Mouse (Mus musculus): Measurements from ENCODE around the gene Vps26a.
A peak's percentile ranks its signal among the peaks of the same experiment; 100 is the strongest.

Gene Vps26a

GRCm38 (mm10) chr10:62486618-62487415 lies at the start of gene Vps26a:
TSS of gene Vps26a (minus strand) at chr10:62486805.
- peak; percentile 99 for DNase-seq (ENCODE audit: low spot score in 2 of 2)

GRCm38 (mm10) chr10:62534509-62534908 lies 47.9 kb upstream of the Vps26a start:
- DNase-seq (ENCODE audit: low spot score in 2 of 2) = no peak

GRCm38 (mm10) chr10:62532832-62533231 lies 46.2 kb upstream of the Vps26a start:
- DNase-seq (ENCODE audit: low spot score in 2 of 2) = no peak

- DNase-seq (ENCODE audit: low spot score in 2 of 2) = no peak
These were observed 43.6 kb upstream of the Vps26a start for GRCm38 (mm10) chr10:62530183-62530582.

GRCm38 (mm10) chr10:62527351-62527750 lies 40.7 kb upstream of the Vps26a start, which contains the start of gene Srgn:
TSS of gene Srgn (minus strand) at chr10:62527451.
- no peak for DNase-seq (ENCODE audit: low spot score in 2 of 2)

GRCm38 (mm10) chr10:62522346-62522950 lies 35.8 kb upstream of the Vps26a start:
- no peak for DNase-seq (ENCODE audit: low spot score in 2 of 2)

- DNase-seq (ENCODE audit: low spot score in 2 of 2) = no peak
These were observed 35.2 kb upstream of the Vps26a start for GRCm38 (mm10) chr10:62521763-62522162.

GRCm38 (mm10) chr10:62520911-62521310 lies 34.3 kb upstream of the Vps26a start:
- DNase-seq (ENCODE audit: low spot score in 2 of 2) = no peak

- no peak for DNase-seq (ENCODE audit: low spot score in 2 of 2)
These were observed 30.9 kb upstream of the Vps26a start for GRCm38 (mm10) chr10:62517511-62517910.

- no peak for DNase-seq (ENCODE audit: low spot score in 2 of 2)
These were observed 26.2 kb upstream of the Vps26a start for GRCm38 (mm10) chr10:62512855-62513254.

- no peak for DNase-seq (ENCODE audit: low spot score in 2 of 2)
These were observed 24.9 kb upstream of the Vps26a start for GRCm38 (mm10) chr10:62511528-62511927.

GRCm38 (mm10) chr10:62509032-62509656 lies 22.5 kb upstream of the Vps26a start:
- DNase-seq (ENCODE audit: low spot score in 2 of 2) = no peak

- peak; percentile 36 to 50 for DNase-seq (ENCODE audit: low spot score in 2 of 2)
These were observed 21.9 kb upstream of the Vps26a start for GRCm38 (mm10) chr10:62508459-62508858.

- peak; percentile 70 to 74 for DNase-seq (ENCODE audit: low spot score in 2 of 2)
These were observed 21.1 kb upstream of the Vps26a start for GRCm38 (mm10) chr10:62507591-62508308.

GRCm38 (mm10) chr10:62507071-62507470 lies 20.5 kb upstream of the Vps26a start:
- DNase-seq (ENCODE audit: low spot score in 2 of 2) = no peak

GRCm38 (mm10) chr10:62506019-62506556 lies 19.5 kb upstream of the Vps26a start:
- DNase-seq (ENCODE audit: low spot score in 2 of 2) = peak; percentile 51 to 55

GRCm38 (mm10) chr10:62505224-62505983 lies 18.8 kb upstream of the Vps26a start:
- DNase-seq (ENCODE audit: low spot score in 2 of 2) = no peak

- DNase-seq (ENCODE audit: low spot score in 2 of 2) = peak in 1 of 2 experiments; percentile 33
These were observed 17.4 kb upstream of the Vps26a start for GRCm38 (mm10) chr10:62503836-62504628.

GRCm38 (mm10) chr10:62503353-62503752 lies 16.7 kb upstream of the Vps26a start:
- peak in 1 of 2 experiments; percentile 36 for DNase-seq (ENCODE audit: low spot score in 2 of 2)

GRCm38 (mm10) chr10:62501951-62502350 lies 15.3 kb upstream of the Vps26a start:
- DNase-seq (ENCODE audit: low spot score in 2 of 2) = peak in 1 of 2 experiments; percentile 32

All from spleen, postnatal 10 days (tissue).